Mouse (Mus musculus) heart, postnatal 14 days (tissue): ENCODE data around the gene Rasd1. TPM values are rescaled to one million over a fixed set of nuclear protein-coding genes. Genes with fewer than 3 reads are reported as not detected.
"Not testable (repeated sequence)": the region's sequence is repeated elsewhere in the genome, so short reads cannot be mapped to it uniquely, and the experiment has no call there.

Experiments
- DNase-seq, 2 experiments: peaks; one replicate each; pipeline ENCODE4 v3.0.0; 2021 to 2022
- intact Hi-C: fragments of 180-260 bp; cut with DNase I; formaldehyde crosslinking; loops from one replicate; pipeline ENCODE4 v1.15.1; 2025
- total RNA-seq, 2 experiments: library from RNA; stranded (reverse); gene quantifications; 2 replicates each; pipeline ENCODE4 v1.2.3; 2021

The Rasd1 gene
- total RNA-seq, 2 experiments from 2014 or later: 11.9 to 13.4 TPM

- intact Hi-C loops: loop anchor here (2.0 kb wide), 3 partner anchors 63 to 113 kb away; no protein-coding TSS in a partner anchor
- DNase-seq: peak in 1 of 2 experiments; percentile 31
Measured at GRCm38 (mm10) chr11:59963364-59964162, 1.2 kb downstream of the Rasd1 start.

GRCm38 (mm10) chr11:59962590-59962989 is 2.2 kb downstream of the Rasd1 start:
- intact Hi-C loops: no loop called here

DNA sequence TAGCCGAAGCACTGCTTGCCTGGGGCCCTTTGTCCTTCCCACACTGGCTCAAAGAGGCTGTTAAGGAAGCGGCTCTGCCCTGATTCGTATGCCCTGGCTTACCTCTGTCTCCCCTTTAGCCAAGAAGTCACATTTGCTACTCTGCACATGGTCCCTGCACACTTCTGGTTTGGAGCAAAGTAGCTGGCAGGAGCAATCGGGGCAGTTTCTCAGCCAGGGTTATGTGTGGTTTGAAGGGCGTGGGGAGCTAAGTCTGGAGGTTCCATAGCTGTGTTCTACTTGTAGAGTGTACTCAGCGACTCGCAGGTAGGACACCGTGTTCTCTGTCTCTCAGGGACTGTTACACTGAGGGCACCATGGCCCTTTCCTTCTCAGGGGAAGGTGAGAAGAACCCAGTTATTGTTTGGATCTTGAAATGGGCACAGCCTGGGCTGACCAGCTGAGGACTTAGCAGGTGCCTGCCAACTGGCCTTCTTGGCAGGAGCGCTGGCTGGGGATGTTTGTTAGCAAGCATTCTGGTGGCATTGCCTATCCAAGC is 3.3 kb downstream of the Rasd1 start:
- intact Hi-C loops: no loop called here
- DNase-seq: no peak

More at GRCm38 (mm10) chr11:59962590-59962989, 2.2 kb downstream of the Rasd1 start:
- no peak for DNase-seq

GRCm38 (mm10) chr11:59960476-59961337 is 4.0 kb downstream of the Rasd1 start:
- DNase-seq: peak in 1 of 2 experiments; percentile 25
- intact Hi-C loops: no loop called here

GRCm38 (mm10) chr11:59959453-59959852 is 5.3 kb downstream of the Rasd1 start:
- intact Hi-C loops: no loop called here

GRCm38 (mm10) chr11:59956749-59957148 is 8.0 kb downstream of the Rasd1 start:
- intact Hi-C loops: no loop called here
- DNase-seq: no peak

More at GRCm38 (mm10) chr11:59959453-59959852, 5.3 kb downstream of the Rasd1 start:
- DNase-seq: no peak

DNA sequence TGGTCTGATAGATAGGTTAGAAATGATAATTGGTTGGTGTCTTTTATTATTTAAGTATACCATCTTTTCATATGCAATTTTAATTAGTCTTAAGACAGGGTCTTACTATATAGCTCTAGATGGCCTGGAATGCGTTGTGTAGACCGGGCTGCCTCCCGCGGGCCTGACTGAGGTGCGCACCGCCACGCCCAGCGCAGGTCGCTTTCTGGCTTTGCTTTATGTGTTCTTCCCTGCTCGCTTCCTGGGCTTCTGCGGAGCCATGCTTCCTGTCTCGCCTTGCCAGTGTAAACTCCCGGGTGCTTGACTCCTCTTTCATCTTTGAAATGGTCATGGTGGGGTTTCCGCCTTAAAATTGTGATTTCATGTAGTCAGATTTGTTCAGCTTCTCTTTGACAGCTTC is 11.9 kb downstream of the Rasd1 start:
- DNase-seq: no peak
- intact Hi-C loops: no loop called here

- intact Hi-C loops: no loop called here
- DNase-seq: no peak
Measured at GRCm38 (mm10) chr11:59948401-59948767, 16.4 kb downstream of the Rasd1 start.

GRCm38 (mm10) chr11:59947752-59948400 is 16.9 kb downstream of the Rasd1 start, which contains the start of gene Med9:
Med9 (plus strand) TSS chr11:59948206.
- peak; percentile 96 to 98 for DNase-seq
- intact Hi-C loops: no loop called here

DNA sequence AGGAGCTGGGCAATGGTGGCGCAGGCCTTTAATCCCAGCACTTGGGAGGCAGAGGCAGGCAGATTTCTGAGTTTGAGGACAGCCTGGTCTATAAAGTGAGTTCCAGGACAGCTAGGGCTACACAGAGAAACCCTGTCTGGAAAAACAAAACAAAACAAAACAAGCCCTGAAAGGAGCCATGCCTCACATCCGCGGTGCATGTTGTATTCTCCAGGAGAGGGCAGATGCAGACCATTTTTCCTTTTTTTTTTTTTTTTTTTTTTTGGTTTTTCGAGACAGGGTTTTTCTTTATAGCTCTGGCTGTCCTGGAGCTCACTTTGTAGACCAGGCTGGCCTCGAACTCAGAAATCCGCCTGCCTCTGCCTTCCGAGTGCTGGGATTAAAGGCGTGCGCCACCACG is 19.9 kb downstream of the Rasd1 start:
- intact Hi-C loops, DNase-seq: not testable (repeated sequence)

DNA sequence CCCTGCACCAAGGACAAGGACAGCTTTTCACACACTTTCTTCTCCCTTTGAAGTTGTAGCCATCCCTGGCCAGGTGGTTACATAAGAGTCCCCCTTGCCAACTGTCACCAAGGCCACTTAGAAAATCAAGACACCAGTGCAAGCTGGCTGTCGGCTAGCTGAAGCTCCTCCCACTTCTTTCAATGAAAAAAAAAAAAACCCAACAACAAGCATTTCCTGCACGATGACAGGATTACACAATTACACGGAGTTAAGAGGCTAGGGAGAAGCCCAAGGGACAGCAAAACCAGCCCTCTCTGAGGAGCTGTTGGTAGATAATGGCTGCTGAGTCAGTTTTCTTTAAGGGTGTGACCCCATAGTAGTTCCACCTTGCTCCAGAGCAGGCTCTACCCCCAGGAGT is 23.4 kb downstream of the Rasd1 start:
- no peak for DNase-seq
- intact Hi-C loops: no loop called here

DNA sequence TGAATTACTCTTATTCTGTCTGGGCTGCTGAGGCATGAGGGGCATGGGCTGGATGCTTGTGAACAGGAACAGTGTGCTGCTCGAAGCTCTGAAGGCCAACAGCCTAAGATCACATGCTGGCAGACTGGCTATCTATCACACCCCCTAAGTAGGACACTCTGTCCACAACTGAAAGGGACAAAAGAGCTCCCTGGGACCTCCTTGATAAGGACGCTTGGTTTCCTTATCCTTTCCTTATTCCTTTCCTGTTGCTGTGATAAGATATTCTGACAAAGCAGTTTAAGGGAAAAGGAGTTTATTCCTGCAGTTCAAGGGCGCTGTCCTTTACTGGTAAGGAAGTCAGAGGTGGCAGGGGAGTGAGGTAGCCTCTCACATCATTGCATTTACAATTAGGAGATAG is 24.1 kb downstream of the Rasd1 start:
- DNase-seq: no peak
- intact Hi-C loops: no loop called here

GRCm38 (mm10) chr11:59939821-59940220 is 24.9 kb downstream of the Rasd1 start:
- no peak for DNase-seq
- intact Hi-C loops: no loop called here

GRCm38 (mm10) chr11:59937615-59938014 is 27.1 kb downstream of the Rasd1 start:
- intact Hi-C loops: no loop called here
- DNase-seq: no peak

DNA sequence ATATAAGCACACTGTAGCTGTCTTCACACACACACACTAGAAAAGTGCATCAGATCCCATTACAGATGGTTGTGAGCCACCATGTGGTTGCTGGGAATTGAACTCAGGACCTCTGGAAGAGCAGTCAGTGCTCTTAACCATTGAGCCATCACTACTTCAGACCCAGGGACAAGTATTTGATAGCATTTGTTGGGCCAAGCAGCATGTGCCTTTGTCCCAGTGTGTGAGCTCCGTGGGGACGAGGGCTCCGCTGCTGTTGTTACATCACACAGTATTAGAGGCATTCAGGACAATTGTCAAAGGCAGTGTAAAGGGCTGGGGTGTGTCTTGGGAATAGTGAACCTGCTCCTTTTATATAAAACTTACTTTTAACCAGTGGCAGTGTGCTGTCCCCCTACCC is 27.7 kb downstream of the Rasd1 start:
- no peak for DNase-seq
- intact Hi-C loops: no loop called here

DNA sequence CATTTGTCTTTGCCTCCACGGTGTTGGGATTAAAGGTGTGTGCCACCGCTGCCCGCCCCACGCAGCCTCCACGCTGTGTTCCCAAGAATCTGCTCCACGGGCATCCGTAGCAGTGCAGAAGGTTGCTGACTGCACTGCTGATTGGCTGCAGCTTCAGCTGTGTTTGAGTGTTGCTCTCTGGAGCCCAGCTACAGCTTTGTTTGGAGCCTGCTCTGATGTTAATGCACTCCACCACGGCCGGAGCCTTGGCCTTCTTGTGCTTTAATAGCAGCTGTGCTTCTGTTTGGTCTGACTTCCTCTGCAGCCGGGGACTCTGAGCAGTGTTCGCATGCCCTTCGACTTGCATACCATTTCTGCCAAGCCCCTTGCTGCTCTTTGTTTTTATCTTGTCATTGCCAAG is 30.8 kb downstream of the Rasd1 start:
- intact Hi-C loops: no loop called here
- no peak for DNase-seq

DNA sequence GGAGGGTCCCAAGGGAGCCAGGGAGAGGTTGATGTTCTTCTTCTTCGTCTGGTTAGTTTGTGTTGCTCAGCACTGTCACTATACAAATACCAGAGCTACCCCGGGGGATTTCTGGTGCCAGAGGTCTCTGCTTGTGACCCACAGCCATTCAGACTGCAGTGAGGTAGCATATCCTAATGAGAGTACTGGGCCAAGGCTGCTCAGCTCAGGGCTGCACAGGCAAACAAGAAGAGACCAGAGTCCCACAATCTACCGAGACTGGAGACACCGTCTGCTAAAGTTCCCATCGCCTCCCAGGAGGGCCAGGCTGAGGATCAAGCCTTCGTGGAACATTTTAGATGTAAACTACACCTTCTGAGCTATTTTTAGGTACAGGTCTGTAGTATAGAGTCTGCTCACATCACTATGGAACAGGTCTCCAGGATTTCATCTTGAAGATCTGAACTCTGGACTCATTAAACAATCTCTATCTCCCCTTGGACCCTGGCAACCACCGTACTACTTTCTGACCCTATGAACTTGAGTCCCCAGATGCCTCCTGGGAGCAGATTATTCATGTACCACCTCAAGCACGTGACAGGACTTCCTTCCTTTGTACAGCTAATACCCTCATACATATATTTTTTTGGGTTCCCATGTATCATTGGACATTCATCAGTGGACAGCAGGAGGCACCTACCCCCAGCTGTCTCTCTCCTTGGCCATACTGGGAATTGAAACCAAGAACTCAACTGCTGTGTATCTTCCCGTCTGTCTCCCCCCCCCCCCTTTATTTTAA is 32.0 kb downstream of the Rasd1 start:
- intact Hi-C loops: no loop called here
- DNase-seq: no peak

GRCm38 (mm10) chr11:59930031-59930430 is 34.7 kb downstream of the Rasd1 start:
- intact Hi-C loops: no loop called here

DNA sequence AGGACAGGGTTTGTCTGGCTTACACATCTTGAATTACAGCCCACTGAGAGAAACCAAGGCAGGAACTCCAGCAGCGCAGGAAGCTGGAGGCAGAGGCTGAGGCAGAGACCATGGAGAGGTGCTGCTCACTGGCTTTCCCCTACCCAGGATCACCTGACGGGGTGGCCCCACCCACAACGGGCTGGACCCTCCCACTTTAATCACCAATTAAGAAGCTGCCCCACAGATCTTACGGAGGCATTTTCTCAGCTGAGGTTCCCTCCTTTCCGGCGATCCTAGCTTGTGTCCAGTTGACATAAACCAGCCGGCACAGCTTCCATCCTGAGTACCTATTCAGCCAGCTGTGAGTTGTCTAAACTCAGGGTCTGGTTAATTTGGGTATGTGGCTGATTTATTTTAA is 43.5 kb downstream of the Rasd1 start:
- intact Hi-C loops: no loop called here
- DNase-seq: no peak

More at GRCm38 (mm10) chr11:59930031-59930430, 34.7 kb downstream of the Rasd1 start:
- no peak for DNase-seq

DNA sequence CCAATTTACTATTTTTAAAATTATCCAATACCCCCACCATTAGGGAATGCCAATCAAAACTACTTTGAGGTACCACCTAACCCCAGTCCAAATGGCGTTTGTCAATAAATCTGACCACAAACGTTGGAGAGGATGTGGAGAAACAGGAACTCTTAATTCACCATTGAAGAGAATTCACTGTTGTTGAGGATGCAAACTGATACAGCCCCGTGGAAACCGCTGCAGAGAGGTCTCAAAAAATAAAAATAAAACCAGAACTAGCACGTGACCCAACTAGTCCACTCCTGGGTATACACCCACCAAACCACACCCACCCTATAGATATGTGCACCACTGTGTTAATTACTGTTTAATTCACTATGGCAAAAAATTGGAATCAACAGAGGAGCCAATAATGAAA is 44.4 kb downstream of the Rasd1 start:
- intact Hi-C loops: no loop called here
- no peak for DNase-seq
